Mouse (Mus musculus) thymus, postnatal 14 days (tissue): ENCODE results near the gene Zbtb11.

ENCODE experiments used
- DNase-seq: peaks from one replicate; pipeline ENCODE4 v3.0.0; 2021

Zbtb11 gene

DNA sequence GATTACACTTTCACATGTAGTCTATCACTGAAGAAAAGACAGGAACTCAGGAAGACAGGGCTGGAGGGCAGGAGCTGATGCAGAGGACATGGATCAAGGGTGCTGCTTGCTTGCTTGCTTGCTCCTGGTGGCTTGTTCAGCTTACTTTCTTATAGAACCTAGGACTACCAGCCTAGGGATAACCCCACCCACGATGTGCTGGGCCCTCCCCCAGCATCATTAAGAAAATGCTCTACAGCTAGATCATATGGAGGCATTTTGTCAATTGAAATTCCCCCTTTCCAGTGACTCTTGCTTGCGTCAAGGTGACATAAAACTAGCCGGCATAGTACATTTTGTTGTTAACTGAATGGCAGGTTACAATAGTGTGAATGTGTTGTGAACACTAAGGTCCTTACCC is 82.2 kb downstream of the Zbtb11 start:
- DNase-seq, result no peak

DNA sequence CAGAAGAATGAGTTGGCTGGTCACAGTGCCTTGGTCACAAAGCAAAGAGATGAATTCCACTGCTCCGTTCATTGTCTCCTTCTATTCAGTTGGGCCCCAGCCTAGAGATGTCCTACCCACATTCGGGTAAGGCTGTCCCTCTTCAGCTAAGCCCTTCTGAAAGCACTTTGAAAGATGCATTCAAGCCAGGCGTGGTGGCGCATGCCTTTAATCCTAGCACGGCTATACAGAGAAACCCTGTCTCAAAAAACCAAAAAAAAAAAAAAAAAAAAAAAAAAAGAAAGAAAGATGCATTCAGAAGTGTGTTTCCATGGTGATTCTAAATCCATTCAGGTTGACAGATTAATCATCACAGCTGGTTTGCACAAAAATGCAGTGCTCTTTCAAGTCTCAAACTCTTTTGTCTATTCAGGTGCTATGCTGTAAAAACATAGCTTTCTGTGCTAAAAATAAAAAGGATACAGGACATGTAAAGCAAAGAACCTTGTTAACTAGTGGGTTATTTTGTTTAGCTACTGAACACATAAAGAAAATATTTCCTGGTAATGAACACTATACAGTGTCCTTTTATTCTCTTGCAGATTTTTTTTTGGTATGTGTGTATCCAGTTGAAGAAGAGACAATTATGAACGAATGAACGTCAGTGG is 83.4 kb downstream of the Zbtb11 start:
- DNase-seq, result no peak

DNA sequence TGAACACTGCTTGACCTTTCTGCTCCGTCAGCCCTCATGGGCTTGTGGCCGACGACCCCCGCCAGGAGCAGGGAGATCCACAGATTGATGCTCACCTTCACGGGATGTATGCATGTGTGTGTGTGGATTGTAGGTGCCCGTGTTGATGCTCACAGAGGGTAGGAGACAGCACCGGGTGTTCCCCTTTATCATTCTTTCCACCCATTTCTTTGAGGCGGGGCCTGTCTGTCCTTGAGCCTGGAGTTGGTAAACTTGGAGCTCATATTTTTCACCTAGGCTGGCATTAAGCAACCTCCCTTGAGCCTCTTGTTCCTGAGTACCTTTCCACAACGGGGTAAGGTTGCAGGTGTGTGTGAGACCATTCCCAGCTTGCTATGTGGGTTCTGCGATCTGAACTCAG is 84.5 kb downstream of the Zbtb11 start:
- no peak for DNase-seq
